Mouse (Mus musculus): ENCODE results near the gene Zfp318.

The Zfp318 gene

DNA sequence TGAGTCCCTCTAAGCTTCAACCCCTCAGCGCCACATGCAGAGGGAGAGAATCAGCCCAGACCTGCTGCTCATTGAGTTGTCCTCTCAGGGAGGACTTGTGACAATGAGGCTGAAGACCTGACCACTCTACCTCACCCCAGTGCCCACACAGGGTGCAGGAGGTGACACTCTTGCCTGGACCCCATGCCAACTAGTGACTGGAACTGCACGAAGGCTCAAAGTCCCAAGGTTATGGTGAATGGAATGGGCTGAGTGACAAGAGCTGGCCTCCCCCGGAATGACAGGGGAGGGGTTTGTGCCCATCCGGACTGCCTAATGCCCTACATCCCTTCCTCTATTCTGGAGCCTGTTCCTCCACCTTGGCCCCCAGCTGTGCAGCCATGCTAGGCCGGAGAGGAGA lies 69.2 kb downstream of the Zfp318 start:
- DNase-seq = no peak

- no peak for DNase-seq
These were observed 69.9 kb downstream of the Zfp318 start for GRCm38 (mm10) chr17:46453302-46453948.

DNA sequence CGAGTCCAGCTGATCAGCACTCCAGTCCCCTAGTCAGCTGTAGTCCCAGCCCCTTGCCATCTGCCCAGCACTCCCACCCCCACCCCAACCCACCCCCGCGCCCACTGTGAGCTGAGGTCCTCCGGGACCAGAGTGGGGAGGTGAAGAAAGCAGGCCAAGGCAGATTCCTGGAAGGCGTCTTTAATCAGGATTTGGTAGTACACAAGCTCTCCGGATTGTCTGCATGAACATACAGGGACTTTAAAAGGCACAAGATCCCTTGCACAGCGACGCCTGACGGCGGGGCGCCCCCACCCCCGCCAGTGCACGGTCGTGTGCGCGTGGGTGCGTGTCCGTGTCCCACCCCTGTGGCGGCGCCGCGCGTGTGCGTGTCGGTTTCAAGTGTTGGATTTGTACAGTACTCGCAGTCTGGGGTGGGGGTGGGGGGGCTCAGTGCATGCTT lies 70.5 kb downstream of the Zfp318 start:
- no peak for DNase-seq

DNA sequence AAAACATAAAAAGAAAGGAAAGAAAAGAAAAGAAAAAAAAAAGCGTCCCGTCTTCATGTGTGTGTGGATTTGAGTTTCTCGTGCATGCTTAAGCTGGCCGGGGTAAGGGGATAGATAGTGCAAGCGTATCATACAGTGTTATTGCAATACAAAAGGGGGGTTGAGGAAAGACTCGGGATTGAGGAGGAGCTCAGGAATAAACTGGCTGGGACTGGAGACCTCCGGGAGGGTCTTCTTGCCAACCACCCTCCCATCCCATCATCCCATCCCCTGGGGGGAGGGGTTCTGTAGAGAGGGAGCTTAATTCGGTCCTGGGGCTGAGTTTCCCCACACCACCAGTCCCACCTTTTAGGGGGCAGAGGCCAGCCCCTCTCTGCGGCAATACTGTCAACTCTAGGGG lies 71.0 kb downstream of the Zfp318 start:
- no peak for DNase-seq

DNA sequence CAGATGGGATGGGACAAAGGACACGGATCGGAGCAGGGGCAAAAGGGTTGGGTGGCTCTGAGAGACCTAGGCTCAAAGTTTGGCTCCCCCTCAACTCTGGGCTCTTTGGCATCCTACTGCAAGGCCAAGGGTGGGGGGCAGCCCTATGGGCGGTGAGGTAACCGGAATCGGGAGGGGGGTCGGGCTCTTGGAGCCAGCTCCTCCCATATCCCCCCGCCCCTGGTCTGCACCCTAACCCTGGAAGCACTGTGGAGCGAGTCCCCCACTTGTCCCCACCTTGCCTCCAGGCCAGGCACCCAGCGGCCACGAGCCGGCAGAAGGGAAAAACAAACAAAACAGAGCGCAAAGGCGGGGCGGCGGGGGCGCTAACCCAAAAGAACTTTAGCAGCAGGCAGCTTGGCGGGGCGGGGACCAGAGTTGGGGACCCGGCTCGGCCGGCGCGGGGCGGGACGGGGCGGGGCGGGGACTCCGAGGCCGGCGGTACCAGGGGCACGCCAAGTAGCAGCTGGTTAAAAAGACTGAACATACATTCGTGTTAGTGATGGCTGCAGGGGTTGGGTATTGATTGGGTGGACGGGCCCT lies 71.7 kb downstream of the Zfp318 start:
- DNase-seq = no peak

GRCm38 (mm10) chr17:46457791-46458190 lies 74.3 kb downstream of the Zfp318 start:
- DNase-seq = no peak

DNA sequence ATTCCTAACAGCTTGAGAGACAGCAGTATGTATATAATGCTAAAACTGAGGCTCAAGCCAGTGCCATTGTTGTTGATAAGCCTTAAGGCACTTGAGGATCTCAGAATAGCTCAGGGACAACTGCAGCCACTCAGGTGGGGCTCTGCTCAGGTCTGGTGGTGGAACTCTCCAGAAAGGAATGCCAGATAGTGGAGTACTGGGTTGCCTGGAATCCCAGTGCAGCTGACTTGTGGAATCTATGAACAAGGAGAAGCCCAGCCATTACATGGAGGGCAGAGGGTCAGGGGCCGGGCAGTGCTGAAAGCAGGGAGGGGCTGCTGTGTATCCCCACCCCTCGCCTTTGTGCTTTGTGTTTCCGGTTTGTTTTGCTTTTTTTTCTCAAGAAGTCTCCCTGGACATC lies 74.9 kb downstream of the Zfp318 start:
- no peak for DNase-seq

DNA sequence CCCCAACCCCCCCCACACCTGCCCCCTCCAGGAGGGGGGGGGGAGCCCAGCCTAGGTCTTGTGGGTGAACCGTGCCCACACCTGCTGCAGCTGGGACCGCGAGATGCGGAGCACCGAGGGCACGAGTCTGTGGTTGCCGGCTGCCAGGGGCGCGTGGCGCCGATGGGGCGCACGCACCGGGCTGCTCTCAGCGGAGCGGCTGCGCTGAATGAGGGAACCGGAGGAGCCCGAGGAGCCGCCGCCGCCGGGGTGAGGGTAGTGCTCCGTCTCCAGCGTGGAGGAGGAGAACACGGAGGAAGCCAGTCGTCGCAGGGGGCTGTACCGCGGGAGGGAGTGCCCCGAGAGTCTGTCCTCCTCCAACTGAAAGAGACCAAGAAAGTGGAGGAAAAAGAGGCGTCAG lies 77.1 kb downstream of the Zfp318 start:
- no peak for DNase-seq

GRCm38 (mm10) chr17:46461347-46461746 lies 77.8 kb downstream of the Zfp318 start:
- no peak for DNase-seq

DNA sequence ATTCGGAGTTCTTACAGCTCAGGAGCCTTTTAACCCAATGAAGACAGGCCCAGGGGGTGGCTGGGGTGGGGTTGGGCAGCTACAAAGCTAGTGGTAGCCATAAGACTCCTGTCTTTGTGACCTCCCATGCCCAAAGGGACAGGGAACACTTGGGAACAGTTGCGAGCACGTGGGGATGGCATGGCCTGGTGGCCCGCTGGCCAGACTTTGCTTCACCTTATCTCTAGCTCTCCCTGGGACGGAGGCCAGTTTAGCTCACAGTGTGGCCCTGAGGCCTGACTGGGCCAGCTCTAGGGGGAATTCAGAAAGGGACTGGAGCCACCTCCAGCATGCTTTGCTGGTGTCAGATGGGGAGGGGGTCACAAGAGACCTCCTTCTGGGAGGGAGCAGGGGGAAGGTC lies 78.7 kb downstream of the Zfp318 start:
- DNase-seq = no peak

GRCm38 (mm10) chr17:46467830-46468229 lies 84.3 kb downstream of the Zfp318 start:
- DNase-seq = peak; percentile 60

Measured in cerebellum, adult 8-10 months (tissue).